Comparison of ENCODE assay signal across 26 mouse cellular contexts in genomic region chr10:69208705-69209104, GRCm38 (mm10). TPM values are rescaled to one million over a fixed set of nuclear protein-coding genes. Genes with fewer than 3 reads are reported as not detected.
DNase-seq lines count a peak whose midpoint lies in the region; ATAC-seq and TF ChIP-seq lines count a peak whose summit lies in the region.
"Had no signal": no experiment of that assay in that cellular context is flagged by ENCODE, and none has a peak within 500 bp of the region (broad histone marks: within the 10 kb centered on the region; RNA-seq: fewer than 3 reads in every experiment).

No protein-coding gene starts in this region.

- no peak for TF ChIP-seq EP300 in liver, postnatal 0 days (IDR thresholded peaks at IDR 0.05; ENCODE audit: low read depth)

- peak; percentile 51 for TF ChIP-seq CTCF in gastrocnemius, adult 2 months (IDR thresholded peaks at IDR 0.05)
- TF ChIP-seq CTCF in kidney, adult 2 months (conservative IDR thresholded peaks at IDR 0.05; ENCODE audit: insufficient read depth, insufficient read length, low read depth, low read length) = peak; percentile 30; the same call in 1 of the 2 replicates
- peak; percentile 45 for TF ChIP-seq CTCF in midbrain, postnatal 0 days (IDR thresholded peaks at IDR 0.05)
- peak; percentile 36 for TF ChIP-seq CTCF in liver, postnatal 0 days (IDR thresholded peaks at IDR 0.05; ENCODE audit: low read depth)

- no peak overlapping the region for H3K9ac ChIP-seq in midbrain, postnatal 0 days (replicated peaks; ENCODE audit: low read length, poor library complexity, severe bottlenecking)
- H3K9ac ChIP-seq in midbrain, embryonic 15.5 days = no peak overlapping the region
- no peak overlapping the region for H3K9ac ChIP-seq in liver, postnatal 0 days (replicated peaks)
- H3K9ac ChIP-seq: embryonic facial prominence, embryonic 15.5 days; hindbrain, embryonic 14.5 days; intestine, embryonic 15.5 days; liver, embryonic 13.5 days; neural tube, embryonic 15.5 days; stomach, embryonic 15.5 days had no signal

- no peak overlapping the region for H3K4me2 ChIP-seq in midbrain, postnatal 0 days (ENCODE audit: low read depth, low read length, poor library complexity, severe bottlenecking)
- no peak overlapping the region for H3K4me2 ChIP-seq in midbrain, embryonic 15.5 days
- no peak overlapping the region for H3K4me2 ChIP-seq in liver, postnatal 0 days (ENCODE audit: low read depth, low read length)
- H3K4me2 ChIP-seq: embryonic facial prominence, embryonic 15.5 days; hindbrain, embryonic 14.5 days; intestine, embryonic 15.5 days; liver, embryonic 13.5 days; neural tube, embryonic 15.5 days; stomach, embryonic 15.5 days had no signal

- peak overlapping the region; percentile 72 for H3K27ac ChIP-seq in gastrocnemius, adult 2 months
- no peak overlapping the region for H3K27ac ChIP-seq in kidney, adult 2 months (ENCODE audit: insufficient read depth, low read depth, low read length)
- no peak overlapping the region for H3K27ac ChIP-seq in midbrain, postnatal 0 days (ENCODE audit: low read depth, low read length)
- H3K27ac ChIP-seq in midbrain, embryonic 15.5 days = no peak overlapping the region
- H3K27ac ChIP-seq in liver, postnatal 0 days (ENCODE audit: low read depth) = no peak overlapping the region
- H3K27ac ChIP-seq: forebrain, embryonic 10.5 days; hindbrain, embryonic 14.5 days; intestine, embryonic 15.5 days; liver, embryonic 13.5 days; neural tube, embryonic 15.5 days; stomach, embryonic 15.5 days had no signal

- no peak for ATAC-seq in midbrain, postnatal 0 days (ENCODE audit: low FRiP score)
- ATAC-seq in midbrain, embryonic 15.5 days (replicated peaks) = no peak
- ATAC-seq in liver, postnatal 0 days = no peak
- ATAC-seq: activated CD4-positive, CD25-positive, alpha-beta regulatory T cell, adult 4 months; intestine, embryonic 15.5 days had no signal

- no peak for TF ChIP-seq POLR2A in kidney, adult 2 months (IDR thresholded peaks at IDR 0.05; ENCODE audit: low read depth, low read length)

- H3K27me3 ChIP-seq in kidney, adult 2 months (replicated peaks; ENCODE audit: control insufficient read depth, insufficient read depth, low read length) = no peaks in the 10 kb centered on the region
- no peaks in the 10 kb centered on the region for H3K27me3 ChIP-seq in midbrain, postnatal 0 days (ENCODE audit: insufficient read depth, low read length)
- H3K27me3 ChIP-seq in midbrain, embryonic 15.5 days (replicated peaks) = no peaks in the 10 kb centered on the region
- no peaks in the 10 kb centered on the region for H3K27me3 ChIP-seq in liver, postnatal 0 days (ENCODE audit: insufficient read depth, low read length)
- H3K27me3 ChIP-seq: embryonic facial prominence, embryonic 15.5 days; intestine, embryonic 15.5 days; neural tube, embryonic 15.5 days; stomach, embryonic 15.5 days had no signal

- intact Hi-C loops in gastrocnemius, adult 2 months (cut with DNase I) = no loop called here
- intact Hi-C loops in gastrocnemius, postnatal 14 days (cut with DNase I; ENCODE audit: low total_unique reads) = no loop called here

- H3K36me3 ChIP-seq in kidney, adult 2 months (ENCODE audit: control insufficient read depth, insufficient read depth, low read length) = no peaks in the 10 kb centered on the region
- no peaks in the 10 kb centered on the region for H3K36me3 ChIP-seq in midbrain, postnatal 0 days (ENCODE audit: insufficient read depth, low read length)
- H3K36me3 ChIP-seq in midbrain, embryonic 15.5 days (replicated peaks) = no peaks in the 10 kb centered on the region
- 0 out of 2 replicates have a peak, but pooled peaks cover 2% of the 10 kb centered on the region for H3K36me3 ChIP-seq in liver, postnatal 0 days (replicated peaks; ENCODE audit: insufficient read depth, low read length)
- H3K36me3 ChIP-seq: intestine, embryonic 15.5 days; neural tube, embryonic 15.5 days; stomach, embryonic 15.5 days had no signal

- 90% methylated on average over 3 of the region's 3 CpGs for whole genome bisulfite sequencing in kidney, adult 2 months
- 86% methylated on average over 3 of the region's 3 CpGs for WGBS in midbrain, postnatal 0 days
- WGBS in midbrain, embryonic 15.5 days = 91% methylated on average over 3 of the region's 3 CpGs
- 85% methylated on average over 3 of the region's 3 CpGs for WGBS in liver, postnatal 0 days (ENCODE audit: insufficient replicate concordance)

- H3K9me3 ChIP-seq in midbrain, postnatal 0 days (ENCODE audit: low read length) = no peaks in the 10 kb centered on the region
- H3K9me3 ChIP-seq in midbrain, embryonic 15.5 days = no peaks in the 10 kb centered on the region
- H3K9me3 ChIP-seq in liver, postnatal 0 days (ENCODE audit: low read length) = no peaks in the 10 kb centered on the region
- H3K9me3 ChIP-seq: embryonic facial prominence, embryonic 15.5 days; forebrain, embryonic 10.5 days; intestine, embryonic 15.5 days; liver, embryonic 13.5 days; megakaryocyte, embryonic 14.5 days; neural tube, embryonic 15.5 days; stomach, embryonic 15.5 days had no signal

- H3K4me3 ChIP-seq in gastrocnemius, adult 2 months = no peak overlapping the region
- no peak overlapping the region for H3K4me3 ChIP-seq in kidney, adult 2 months (ENCODE audit: insufficient read depth, low read depth, low read length)
- no peak overlapping the region for H3K4me3 ChIP-seq in midbrain, postnatal 0 days (ENCODE audit: low read depth, low read length)
- H3K4me3 ChIP-seq in midbrain, embryonic 15.5 days = no peak overlapping the region
- no peak overlapping the region for H3K4me3 ChIP-seq in liver, postnatal 0 days (ENCODE audit: low read depth, low read length)
- H3K4me3 ChIP-seq: embryonic facial prominence, embryonic 15.5 days; forebrain, embryonic 10.5 days; intestine, embryonic 15.5 days; liver, embryonic 13.5 days; megakaryocyte, embryonic 14.5 days; neural tube, embryonic 15.5 days; stomach, embryonic 15.5 days had no signal

- no peak for DNase-seq in gastrocnemius, adult 2 months
- no peak for DNase-seq in gastrocnemius, postnatal 14 days
- no peak for DNase-seq in kidney, adult 2 months
- no peak for DNase-seq in kidney, postnatal 25 days
- no peak for DNase-seq in midbrain, postnatal 0 days (ENCODE audit: low spot score)
- no peak for DNase-seq in liver, postnatal 0 days
- no peak for DNase-seq in right cerebral cortex, adult 18-20 months
- DNase-seq: adrenal gland, postnatal 14 days; cerebellum, adult 11-12 months; cerebellum, postnatal 36 days; kidney, postnatal 10 days; left cerebral cortex, postnatal 4 days; liver, embryonic 13.5 days; lung, postnatal 10 days; midbrain, embryonic 14.5 days; right cerebral cortex, postnatal 25 days; thymus, postnatal 14 days had no signal

- H3K4me1 ChIP-seq in kidney, adult 2 months (ENCODE audit: control insufficient read depth, insufficient read depth, low read length) = peaks cover 17% of the 10 kb centered on the region
- H3K4me1 ChIP-seq in midbrain, postnatal 0 days (ENCODE audit: insufficient read depth, low read length) = 0 out of 2 replicates have a peak, but pooled peaks cover 6% of the 10 kb centered on the region
- peaks cover 11% of the 10 kb centered on the region for H3K4me1 ChIP-seq in midbrain, embryonic 15.5 days
- peaks cover 31% of the 10 kb centered on the region for H3K4me1 ChIP-seq in liver, postnatal 0 days (ENCODE audit: insufficient read depth)

RNA-seq across cellular contexts. Expression of gene A930033H14Rik, which starts 4.2 kb away (rescaled TPM):
- total RNA-seq in gastrocnemius, adult 2 months (2021) = 1 to 10 TPM; 3.4 to 5.1 TPM
- total RNA-seq in gastrocnemius, postnatal 14 days (2021) = 1 to 10 TPM; 2.9 to 3.4 TPM
- 0.94 and 1.1 TPM in 2 replicates for polyA plus RNA-seq in kidney, adult 2 months (2012; rRNA removed)
- 0.93 and 1.3 TPM in 2 replicates for total RNA-seq in midbrain, postnatal 0 days (2014; rRNA removed)
- polyA plus RNA-seq in midbrain, postnatal 0 days (2015; fragmentation: Nextera tagmentation; extraction: Ambion mirVana) = 1.3 and 1.5 TPM in 2 replicates
- polyA plus RNA-seq in midbrain, embryonic 15.5 days (2015; fragmentation: Nextera tagmentation; extraction: Ambion mirVana) = 1.3 and 1.6 TPM in 2 replicates
- 0.89 and 1.2 TPM in 2 replicates for polyA plus RNA-seq in liver, postnatal 0 days (2015; fragmentation: Nextera tagmentation; extraction: Ambion mirVana)
- polyA plus RNA-seq: activated CD4-positive, CD25-positive, alpha-beta regulatory T cell, adult 4 months had no signal

RNA-seq across cellular contexts. Expression of gene Rhobtb1, which starts 57.5 kb away (rescaled TPM):
- 10 to 100 TPM; 21.8 to 29.1 TPM for total RNA-seq in gastrocnemius, adult 2 months (2021)
- 10 to 100 TPM in 1 of 2 experiments, 1 to 10 TPM in 1; 8.8 to 11.4 TPM for total RNA-seq in gastrocnemius, postnatal 14 days (2021)
- polyA plus RNA-seq in kidney, adult 2 months (2012; rRNA removed) = 17.0 and 20.6 TPM in 2 replicates
- total RNA-seq in midbrain, postnatal 0 days (2014; rRNA removed) = 9.2 and 13.2 TPM in 2 replicates
- polyA plus RNA-seq in midbrain, postnatal 0 days (2015; fragmentation: Nextera tagmentation; extraction: Ambion mirVana) = 10.7 and 15.3 TPM in 2 replicates
- polyA plus RNA-seq in midbrain, embryonic 15.5 days (2015; fragmentation: Nextera tagmentation; extraction: Ambion mirVana) = 17.7 and 20.9 TPM in 2 replicates
- polyA plus RNA-seq in liver, postnatal 0 days (2015; fragmentation: Nextera tagmentation; extraction: Ambion mirVana) = 35.5 and 41.5 TPM in 2 replicates
- polyA plus RNA-seq: activated CD4-positive, CD25-positive, alpha-beta regulatory T cell, adult 4 months had no signal
